Mouse (Mus musculus) heart, postnatal 25 days (tissue): ENCODE measurements around the gene Dao. TPM values are rescaled to one million over a fixed set of nuclear protein-coding genes. Genes with fewer than 3 reads are reported as not detected.

Experiments used
- DNase-seq: peaks from one replicate; pipeline ENCODE4 v3.0.0; 2022; ENCODE audit warnings: low spot score
- intact Hi-C: fragments of 180-260 bp; cut with DNase I; formaldehyde crosslinking; loops from one replicate; pipeline ENCODE4 v1.15.1; 2025
- total RNA-seq, 2 experiments: library from RNA; stranded (reverse); gene quantifications; 2 replicates each; pipeline ENCODE4 v1.2.3; 2021

Gene Dao
- total RNA-seq, 2 experiments from 2014 or later, result not detected

GRCm38 (mm10) chr5:113980511-113980910 is 23.0 kb upstream of the Dao start:
- intact Hi-C loops, result no loop called here

GRCm38 (mm10) chr5:113981171-113981570 is 22.3 kb upstream of the Dao start:
- no peak for DNase-seq
- intact Hi-C loops, result no loop called here

More at GRCm38 (mm10) chr5:113980511-113980910, 23.0 kb upstream of the Dao start:
- DNase-seq, result no peak

DNA sequence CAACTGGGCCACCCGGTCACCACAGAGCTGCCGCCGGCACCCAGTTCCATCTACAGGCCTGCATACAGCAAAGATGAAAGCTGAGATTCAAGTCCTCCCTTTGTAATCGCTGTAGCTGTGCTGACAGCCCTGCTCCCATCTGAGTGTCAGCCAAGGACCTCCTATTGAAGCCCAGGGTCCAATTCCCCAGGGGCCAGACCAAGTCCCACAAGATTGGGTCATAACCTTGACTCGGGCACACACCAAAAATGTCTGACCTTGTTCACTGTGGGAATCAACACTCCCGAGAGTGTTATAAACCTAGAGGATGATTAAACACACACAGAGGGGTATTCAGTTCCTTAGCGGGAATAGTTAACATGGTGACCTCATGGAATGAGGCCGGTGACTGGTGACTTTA is 21.7 kb upstream of the Dao start:
- no peak for DNase-seq
- intact Hi-C loops, result no loop called here

DNA sequence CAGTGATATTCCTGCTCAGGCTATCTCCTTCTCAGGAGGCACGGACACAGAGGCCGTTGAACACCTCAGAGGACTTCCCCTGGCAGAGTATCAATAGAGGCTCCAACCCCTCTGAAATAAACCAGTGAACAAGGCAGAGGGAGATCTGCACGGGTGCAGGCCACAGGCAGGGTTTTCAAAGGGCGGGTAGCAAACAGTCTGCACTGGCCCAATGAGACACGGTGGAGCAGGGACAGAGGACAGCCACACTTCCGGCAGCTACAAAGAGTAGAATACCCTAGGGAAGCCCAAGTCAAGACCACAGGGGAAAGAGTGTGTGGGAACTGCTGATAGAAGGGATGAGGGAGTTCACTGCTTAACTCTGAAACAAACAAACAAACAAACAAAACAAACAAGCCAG is 20.0 kb upstream of the Dao start:
- no peak for DNase-seq
- intact Hi-C loops, result no loop called here

DNA sequence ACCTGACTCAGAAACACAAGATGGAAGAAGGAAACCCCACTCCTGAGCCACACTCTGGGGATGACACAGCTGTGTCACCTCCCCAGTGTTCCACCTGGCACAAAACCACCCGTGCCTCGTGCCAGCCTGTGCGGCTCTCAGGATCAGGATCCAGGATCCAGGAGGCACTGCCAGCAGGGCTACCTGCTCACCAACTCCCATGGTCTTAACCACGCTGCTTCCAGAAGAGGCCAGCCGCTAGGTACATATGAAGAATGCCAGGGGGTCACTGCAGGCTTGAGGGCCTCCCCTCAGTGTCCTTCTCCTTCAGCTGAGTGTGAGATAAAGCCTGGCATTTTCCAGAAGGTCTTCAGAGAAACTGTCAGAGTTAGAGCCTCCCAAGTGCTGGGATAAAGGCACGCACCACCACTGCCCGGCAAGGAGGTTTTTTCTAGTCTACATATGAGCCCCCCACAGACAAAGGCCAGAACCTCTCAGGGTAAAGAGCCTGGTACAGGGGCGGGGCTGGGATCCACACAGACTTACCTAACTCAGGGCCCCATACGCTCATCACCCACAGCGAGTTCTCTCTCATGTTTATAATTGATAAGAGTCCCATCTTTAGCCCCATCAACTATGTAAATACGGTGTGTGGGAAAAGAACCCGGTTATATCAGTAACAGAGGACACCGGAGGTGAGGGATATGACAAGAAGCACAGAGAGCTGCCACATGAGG is 19.3 kb upstream of the Dao start:
- DNase-seq, result no peak
- intact Hi-C loops, result no loop called here

GRCm38 (mm10) chr5:113985737-113986136 is 17.8 kb upstream of the Dao start:
- no peak for DNase-seq
- intact Hi-C loops, result no loop called here

DNA sequence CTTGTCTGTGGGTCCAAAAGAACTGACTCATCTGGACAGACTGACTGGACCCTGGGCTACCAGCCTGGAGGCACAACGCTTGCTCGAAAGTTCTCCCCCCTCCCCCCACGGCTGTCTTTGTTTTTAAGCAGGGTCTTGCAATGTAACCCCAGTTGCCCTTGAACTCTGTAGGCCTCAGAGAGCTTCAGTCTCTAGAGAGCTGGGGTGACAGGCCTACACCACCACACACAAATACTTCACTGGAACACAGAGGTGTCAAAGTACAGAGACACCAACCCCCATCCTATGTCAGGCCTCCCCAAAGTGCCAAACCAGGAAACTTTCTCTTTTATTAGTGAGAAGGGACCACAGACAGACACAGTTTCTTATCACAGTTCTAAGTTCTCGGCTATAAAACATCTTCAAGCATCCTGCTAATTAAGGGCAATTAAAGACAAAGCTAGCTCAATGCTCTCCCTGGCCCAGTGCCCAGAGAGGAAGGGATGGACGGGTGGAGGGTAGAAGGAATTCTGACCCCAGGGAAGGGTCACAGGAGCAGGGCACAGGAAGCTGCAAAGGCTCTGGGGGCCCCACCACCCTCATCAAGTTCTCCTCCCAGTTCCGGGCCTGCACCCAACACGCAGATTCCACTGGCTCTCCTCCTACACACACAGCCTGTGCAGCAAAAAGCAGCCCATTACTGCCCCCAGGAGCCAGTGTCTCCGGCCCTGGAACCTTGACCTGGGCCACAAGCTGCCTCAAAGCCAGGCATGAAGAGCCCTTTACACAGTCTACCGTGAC is 17.1 kb upstream of the Dao start:
- intact Hi-C loops, result no loop called here
- DNase-seq, result peak; percentile 74

- intact Hi-C loops, result loop anchor here (2.0 kb wide), 1 partner anchor 15 kb away; no protein-coding TSS in a partner anchor
- no peak for DNase-seq
Observed at GRCm38 (mm10) chr5:113989437-113990024, 14.0 kb upstream of the Dao start.

DNA sequence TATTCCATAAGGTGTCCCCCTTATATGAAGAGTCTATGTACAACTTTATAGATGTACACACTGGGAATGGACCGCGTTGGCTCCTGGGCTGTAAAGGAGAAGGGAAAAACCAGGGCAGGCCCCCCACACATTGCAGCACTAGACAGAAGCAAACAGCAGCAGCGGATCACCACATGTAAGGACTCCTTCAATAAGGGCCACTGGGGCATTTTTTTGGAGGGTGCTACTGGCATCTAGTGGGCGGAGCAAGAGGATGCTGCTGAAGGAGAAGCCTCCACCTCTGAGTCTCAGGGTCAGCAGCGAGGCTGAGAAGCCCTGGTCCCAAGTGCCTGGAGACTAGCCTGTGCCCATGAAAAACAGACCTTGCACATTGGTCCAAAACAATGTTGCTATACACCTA is 12.9 kb upstream of the Dao start:
- no peak for DNase-seq
- intact Hi-C loops, result loop anchor here (2.0 kb wide), 1 partner anchor 16 kb away; no protein-coding TSS in a partner anchor

GRCm38 (mm10) chr5:113991141-113991540 is 12.4 kb upstream of the Dao start:
- intact Hi-C loops, result loop anchor here (2.0 kb wide), 1 partner anchor 16 kb away; no protein-coding TSS in a partner anchor
- no peak for DNase-seq

GRCm38 (mm10) chr5:113992339-113992831 is 11.1 kb upstream of the Dao start:
- intact Hi-C loops, result loop anchor here (2.0 kb wide), 1 partner anchor 34 kb away; no protein-coding TSS in a partner anchor
- DNase-seq, result no peak

DNA sequence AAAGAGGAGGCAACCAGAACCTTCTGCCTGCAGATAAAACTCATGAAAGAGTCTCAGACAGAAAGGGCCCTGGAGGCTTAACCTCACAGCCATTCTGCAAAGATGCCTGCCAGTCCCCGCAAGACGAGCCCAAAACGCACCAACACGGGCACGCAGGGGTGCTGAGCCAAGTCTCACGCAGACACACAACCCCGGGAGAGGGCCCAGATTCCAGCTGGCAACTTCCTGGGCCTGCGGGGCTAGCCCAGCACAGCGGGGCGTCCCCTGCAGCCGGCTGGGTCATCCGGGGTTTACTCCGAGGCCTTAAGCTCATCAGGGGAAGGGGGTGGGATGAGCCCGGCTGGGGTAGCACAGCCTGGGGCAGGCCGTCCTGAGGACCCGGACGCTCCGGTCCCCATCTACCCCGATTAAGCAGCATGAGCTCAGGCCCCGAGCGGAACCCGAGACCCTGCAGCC is 10.4 kb upstream of the Dao start:
- intact Hi-C loops, result loop anchor here (2.0 kb wide), 1 partner anchor 34 kb away; no protein-coding TSS in a partner anchor
- DNase-seq, result no peak

DNA sequence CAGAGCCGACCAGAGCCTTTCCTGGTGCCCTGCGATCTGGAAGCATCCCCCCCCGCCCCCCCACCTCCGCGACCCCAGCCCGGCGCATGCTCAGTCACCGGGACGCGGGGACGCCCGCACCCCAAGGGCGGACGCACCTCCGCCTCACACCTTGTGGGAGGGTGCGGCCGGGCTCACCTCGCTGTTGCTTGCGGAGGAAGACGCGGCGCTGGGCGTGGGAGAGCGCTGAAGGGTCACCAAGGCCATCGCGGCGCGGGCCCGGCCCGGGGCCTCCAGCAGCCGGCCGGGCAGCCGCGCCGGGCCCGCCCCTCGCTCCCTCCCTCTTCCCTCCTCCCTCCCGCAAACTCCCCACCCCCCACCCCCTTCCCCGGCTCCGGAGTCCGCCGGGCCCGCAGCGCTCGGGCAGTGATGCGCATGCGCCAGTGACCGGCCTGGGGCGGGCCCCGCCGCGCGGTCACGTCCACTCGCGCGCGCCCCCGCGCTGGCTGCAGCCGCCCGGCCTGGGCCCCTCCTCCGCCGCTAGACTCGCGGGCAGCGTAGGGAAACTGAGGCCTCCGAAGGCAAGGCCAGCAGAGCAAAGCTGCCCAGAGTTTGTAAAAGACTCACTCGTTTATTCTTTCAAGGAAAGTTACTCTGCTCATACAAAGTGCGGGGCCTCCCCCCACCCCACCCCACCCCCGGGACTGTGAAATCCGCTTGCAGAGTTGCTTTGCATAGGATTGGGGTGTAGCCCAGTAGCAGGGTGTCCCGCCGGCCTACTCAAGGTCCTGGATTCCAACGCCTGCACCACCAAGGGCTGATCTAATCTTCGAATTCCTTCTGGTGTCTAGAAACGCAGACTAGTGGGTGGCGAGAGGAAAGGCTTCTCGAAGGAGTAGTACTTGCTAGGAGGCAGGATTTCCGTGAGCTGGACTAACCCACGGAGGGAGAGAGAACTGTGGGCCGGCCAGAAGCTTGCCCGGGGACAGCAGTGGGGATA is 9.7 kb upstream of the Dao start, which contains the start of gene Ssh1:
TSS of gene Ssh1 (minus strand) at position 408 of the 979 bp plus-strand sequence.
- peak; percentile 87 for DNase-seq
- intact Hi-C loops, result loop anchor here (2.0 kb wide), 1 partner anchor 35 kb away; no protein-coding TSS in a partner anchor

DNA sequence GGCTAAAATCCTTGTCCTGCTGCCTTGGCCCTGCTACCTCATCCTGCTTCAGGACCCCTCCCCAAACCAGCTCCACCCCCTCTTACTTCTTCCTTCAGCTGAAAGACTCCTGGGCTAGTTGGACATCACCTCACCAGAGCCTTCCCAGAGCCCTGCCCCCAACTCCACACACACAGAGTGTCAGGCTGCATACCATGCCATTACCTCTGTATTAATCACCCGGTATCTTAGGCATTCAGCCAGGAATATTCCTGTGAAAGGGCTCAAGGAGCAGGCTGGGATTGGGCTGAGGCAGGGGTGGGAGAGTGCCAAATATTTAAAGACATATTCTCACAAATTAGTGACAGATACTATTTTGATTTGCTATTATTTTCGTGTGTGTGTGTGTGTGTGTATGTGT is 7.0 kb upstream of the Dao start:
- intact Hi-C loops, result no loop called here
- DNase-seq, result no peak

DNA sequence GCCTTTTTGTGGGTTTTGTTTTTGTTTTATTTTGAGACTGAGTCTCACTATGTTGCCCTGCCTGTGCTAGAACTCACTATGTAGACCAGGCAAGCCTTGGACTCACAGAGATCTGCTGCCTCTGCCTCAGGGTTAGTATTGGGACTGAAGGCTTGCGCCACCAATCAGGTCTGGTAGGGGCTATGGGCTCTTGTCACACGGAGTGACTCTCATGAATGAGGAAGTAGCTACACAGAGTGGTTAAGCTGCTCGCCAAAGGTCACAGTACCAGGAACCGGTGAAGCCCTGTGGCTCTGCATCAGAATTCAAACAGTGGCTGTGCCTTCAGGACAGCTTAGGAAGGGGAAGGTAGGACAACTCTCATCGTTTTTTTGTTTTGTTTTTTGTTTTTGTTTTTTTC is 4.1 kb upstream of the Dao start:
- intact Hi-C loops, result no loop called here
- DNase-seq, result no peak

DNA sequence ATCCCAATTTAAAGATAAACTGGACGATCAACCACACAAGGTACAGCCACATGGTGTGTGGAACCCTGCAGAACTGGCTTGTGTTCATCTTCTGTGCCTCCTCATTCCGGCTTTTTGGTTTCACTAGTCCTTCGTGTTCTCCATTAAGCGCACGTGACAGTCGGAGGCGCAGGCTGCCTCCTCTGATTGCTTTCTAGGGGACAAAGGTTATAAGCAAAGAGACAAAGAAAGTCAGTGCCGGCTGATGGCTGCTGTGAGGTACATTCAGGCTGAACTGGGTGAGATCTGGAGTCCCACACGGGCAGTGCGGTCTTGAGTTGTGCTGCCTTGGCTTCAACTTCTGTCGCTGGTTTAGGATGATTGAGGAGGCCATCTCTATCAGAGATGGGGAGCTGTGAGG is 1.1 kb downstream of the Dao start:
- no peak for DNase-seq
- intact Hi-C loops, result no loop called here

GRCm38 (mm10) chr5:114005100-114005499 is 1.6 kb downstream of the Dao start:
- intact Hi-C loops, result no loop called here
- no peak for DNase-seq

DNA sequence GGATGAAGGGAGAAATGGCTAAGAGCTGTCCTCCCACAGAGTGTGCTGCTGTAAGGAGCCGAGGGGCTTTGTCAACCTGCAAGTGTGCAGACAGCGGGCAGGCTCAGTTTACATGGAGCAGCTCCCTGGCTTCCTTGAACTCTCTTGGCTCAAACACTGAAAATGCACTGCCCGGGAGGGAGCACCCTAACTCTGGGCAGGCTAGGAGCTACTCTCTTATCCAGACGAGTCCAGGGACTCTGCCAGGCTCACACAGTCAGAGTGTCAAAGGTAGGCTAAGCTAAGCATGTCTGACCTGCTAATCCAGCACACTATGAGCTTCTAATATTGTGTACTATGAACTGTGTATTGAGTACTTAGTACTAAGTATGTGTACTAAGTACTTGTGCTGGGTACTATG is 3.5 kb downstream of the Dao start:
- intact Hi-C loops, result no loop called here

DNA sequence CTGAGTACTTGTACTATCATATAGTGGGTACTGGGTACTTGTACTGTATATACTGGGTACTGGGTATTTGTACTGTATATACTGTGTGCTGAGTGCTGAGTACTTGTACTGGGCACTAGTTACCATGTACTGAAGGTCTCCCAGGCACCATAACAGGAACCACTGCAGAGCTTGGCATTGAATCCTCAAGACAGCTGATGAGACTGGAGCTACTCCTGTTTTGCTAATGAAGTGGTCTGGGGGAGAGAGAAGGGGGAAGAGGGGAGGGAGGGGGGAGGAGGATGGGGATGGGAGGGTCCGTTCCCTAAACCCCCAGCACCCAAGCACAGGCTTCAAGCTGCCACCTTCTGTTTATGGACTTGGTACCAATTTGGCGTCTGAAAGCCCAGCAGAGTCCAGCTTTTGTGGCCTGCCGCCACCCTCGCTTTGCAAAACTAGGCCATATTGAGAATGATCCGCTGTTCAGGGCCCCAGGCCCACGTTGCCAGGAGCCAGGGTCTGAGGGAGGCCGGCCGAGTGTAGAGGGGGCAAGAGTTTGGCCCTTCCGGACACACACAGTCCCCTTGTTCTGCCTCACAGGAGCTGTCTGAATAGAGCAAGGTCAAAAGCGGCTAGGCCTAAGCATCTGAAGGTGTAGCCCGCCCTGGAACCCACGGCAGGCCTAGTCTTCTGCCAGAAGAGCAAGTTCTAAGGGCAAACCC is 4.4 kb downstream of the Dao start:
- DNase-seq, result no peak
- intact Hi-C loops, result no loop called here

More for the DNA sequence above, 3.5 kb downstream of the Dao start:
- DNase-seq, result no peak
